Mouse (Mus musculus) myocyte (in vitro differentiated cells): ENCODE data around the gene Shisa7. TPM values are rescaled to one million over a fixed set of nuclear protein-coding genes. Genes with fewer than 3 reads are reported as not detected.

Experiments used
- H3K27me3 ChIP-seq: one replicate; pipeline ENCODE4 v1.6.1; 2011; ENCODE audit not compliant: control insufficient read depth, insufficient read depth, insufficient read length
- H3K36me3 ChIP-seq: one replicate; pipeline ENCODE4 v1.6.1; 2011; ENCODE audit not compliant: control insufficient read depth, insufficient read depth
- H3K4me2 ChIP-seq: one replicate; pipeline ENCODE4 v1.6.1; 2011; ENCODE audit warnings: low read depth, control low read depth
- H3K4me3 ChIP-seq: one replicate; pipeline ENCODE4 v1.5.1; 2011; ENCODE audit warnings: mild to moderate bottlenecking, control low read depth, moderate library complexity
- H3K79me2 ChIP-seq: one replicate; pipeline ENCODE4 v1.6.1; 2011; ENCODE audit not compliant: control insufficient read depth, insufficient read depth
- H3ac ChIP-seq: one replicate; pipeline ENCODE4 v1.6.1; 2011; ENCODE audit not compliant: control insufficient read depth, insufficient read length
- CEBPB ChIP-seq: IDR thresholded peaks from 2 replicates; pipeline ENCODE4 v1.6.1; 2011; ENCODE audit warnings: mild to moderate bottlenecking, moderate library complexity; ENCODE audit not compliant: poor library complexity, insufficient read depth, severe bottlenecking
- E2F4 ChIP-seq: IDR thresholded peaks from one replicate; pipeline ENCODE4 v1.6.1; 2011; ENCODE audit warnings: mild to moderate bottlenecking, control low read depth, moderate library complexity; ENCODE audit not compliant: insufficient read depth
- MAX ChIP-seq: IDR thresholded peaks from one replicate; pipeline ENCODE4 v1.6.1; 2011; ENCODE audit warnings: low read depth, mild to moderate bottlenecking, control low read depth
- MYOD1 ChIP-seq, 3 experiments: IDR thresholded peaks; one replicate each; pipeline ENCODE4 v1.6.1; 2011; ENCODE audit warnings: control low read depth in 2 of 3, low read depth in 2 of 3, mild to moderate bottlenecking in 2 of 3, moderate library complexity in 1 of 3; ENCODE audit not compliant: insufficient read length in 2 of 3, control insufficient read depth in 1 of 3
- MYOG ChIP-seq, 3 experiments: IDR thresholded peaks; one replicate each; pipeline ENCODE4 v1.6.1; 2011; ENCODE audit warnings: control low read depth in 2 of 3, low read depth in 2 of 3, mild to moderate bottlenecking in 2 of 3; ENCODE audit not compliant: insufficient read length in 2 of 3, control insufficient read depth in 1 of 3, insufficient read depth in 1 of 3
- POLR2A ChIP-seq: IDR thresholded peaks from one replicate; pipeline ENCODE4 v1.6.1; 2011; ENCODE audit warnings: low read depth, mild to moderate bottlenecking, control low read depth, moderate library complexity; ENCODE audit not compliant: insufficient read length
- POLR2AphosphoS2 ChIP-seq: IDR thresholded peaks from one replicate; pipeline ENCODE4 v1.6.1; 2011; ENCODE audit warnings: low read depth, control low read depth; ENCODE audit not compliant: insufficient read length
- REST ChIP-seq: IDR thresholded peaks from one replicate; pipeline ENCODE4 v1.6.1; 2011; ENCODE audit warnings: mild to moderate bottlenecking, control low read depth, moderate library complexity; ENCODE audit not compliant: insufficient read depth, insufficient read length
- SRF ChIP-seq: IDR thresholded peaks from one replicate; pipeline ENCODE4 v1.6.1; 2011; ENCODE audit warnings: low read depth; ENCODE audit not compliant: control insufficient read depth, insufficient read length
- TCF12 ChIP-seq: IDR thresholded peaks from one replicate; pipeline ENCODE4 v1.6.1; 2011; ENCODE audit warnings: mild to moderate bottlenecking, control low read depth; ENCODE audit not compliant: poor library complexity, insufficient read depth, severe bottlenecking
- TCF3 ChIP-seq: IDR thresholded peaks from one replicate; pipeline ENCODE4 v1.6.1; 2011; ENCODE audit warnings: low read depth, control low read depth; ENCODE audit not compliant: insufficient read length
- USF1 ChIP-seq: IDR thresholded peaks from one replicate; pipeline ENCODE4 v1.6.1; 2011; ENCODE audit warnings: low read depth, mild to moderate bottlenecking, control low read depth, moderate library complexity
- polyA plus RNA-seq: library from polyadenylated mRNA; unstranded; fragments of >200 nt; fragmentation: generic; extraction: Trizol; gene quantifications from one replicate; pipeline ENCODE4 v1.2.1, GENCODE M21; 2012; ENCODE audit warnings: missing spikeins

Gene Shisa7
- polyA plus RNA-seq, 1 experiment, result not detected

DNA sequence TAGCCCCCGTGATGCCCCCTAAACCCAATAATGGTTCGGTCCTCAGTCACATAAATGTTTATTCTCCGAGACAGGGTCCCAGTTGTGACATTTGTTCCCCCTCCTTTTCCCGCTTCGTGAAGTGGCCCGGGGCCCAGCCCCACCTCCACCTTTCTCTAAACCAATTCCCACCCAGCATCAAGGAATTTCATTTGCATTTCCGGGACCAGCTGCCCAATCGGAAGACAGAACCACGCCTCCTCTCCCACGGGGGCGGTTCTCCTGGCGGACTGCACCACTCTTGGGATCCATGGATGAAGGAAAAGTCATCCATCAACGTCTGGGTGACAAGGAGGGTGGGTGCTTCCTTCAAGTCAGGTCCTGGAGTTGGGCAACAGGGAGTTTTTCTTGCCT lies 417 bp upstream of the Shisa7 start:
- Histone ChIP-seq H3K4me3 (no peak overlapping the region), H3K79me2 (no peaks in the 10 kb centered on the region), H3K27me3 (peaks cover 40% of the 10 kb centered on the region), H3K4me2 (no peak overlapping the region), H3ac (no peak overlapping the region), H3K36me3 (no peaks in the 10 kb centered on the region)
- TF ChIP-seq TCF3, result no peak
- no peak for TF ChIP-seq E2F4
- TF ChIP-seq POLR2AphosphoS2, result no peak
- TF ChIP-seq SRF, result no peak
- no peak for TF ChIP-seq CEBPB
- TF ChIP-seq MAX, result no peak
- TF ChIP-seq MYOG (IDR thresholded peaks at IDR 0.05; ENCODE audit: control insufficient read depth in 1 of 3, insufficient read depth in 1 of 3, insufficient read length in 2 of 3, low read depth in 2 of 3), result no peak
- no peak for TF ChIP-seq POLR2A
- no peak for TF ChIP-seq REST
- TF ChIP-seq USF1, result no peak
- TF ChIP-seq TCF12, result no peak
- no peak for TF ChIP-seq MYOD1 (IDR thresholded peaks at IDR 0.05; ENCODE audit: control insufficient read depth in 1 of 3, insufficient read length in 2 of 3, low read depth in 2 of 3)

DNA sequence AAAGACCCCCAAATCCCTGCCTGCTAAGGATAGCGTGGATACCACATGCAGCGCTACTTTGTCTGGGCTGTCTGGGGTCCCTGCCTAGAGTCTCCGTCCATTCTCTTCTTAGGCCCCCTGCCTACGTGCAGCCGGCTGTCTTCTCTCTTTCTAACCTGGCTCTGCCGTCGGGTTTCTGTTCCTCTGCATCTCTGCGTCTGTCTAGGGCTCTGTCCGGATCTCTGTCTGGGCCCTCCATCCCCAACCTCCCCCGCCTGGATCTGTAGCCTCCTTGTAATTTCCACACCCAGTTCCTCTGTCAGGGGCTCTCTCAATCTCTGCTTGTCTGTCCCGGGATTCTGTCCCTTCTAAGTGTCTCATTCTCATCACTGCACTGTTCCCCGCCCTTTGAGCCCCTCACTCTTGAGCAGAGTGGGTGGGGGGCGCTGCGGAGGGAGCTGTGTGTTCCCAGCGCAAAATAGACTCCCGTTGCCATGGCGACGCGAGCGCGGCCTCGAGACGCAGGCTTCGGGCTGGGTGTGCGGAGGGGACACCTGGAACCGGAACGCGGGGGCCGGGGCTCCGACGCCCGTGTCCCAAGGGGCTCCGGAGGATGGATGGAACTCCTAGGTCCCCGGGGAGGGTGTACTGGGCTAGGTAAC lies 772 bp downstream of the Shisa7 start:
- Histone ChIP-seq H3K4me2 (no peak overlapping the region), H3K36me3 (no peaks in the 10 kb centered on the region), H3ac (no peak overlapping the region), H3K4me3 (no peak overlapping the region), H3K27me3 (peaks cover 37% of the 10 kb centered on the region), H3K79me2 (no peaks in the 10 kb centered on the region)
- TF ChIP-seq MYOD1 (IDR thresholded peaks at IDR 0.05; ENCODE audit: control insufficient read depth in 1 of 3, insufficient read length in 2 of 3, low read depth in 2 of 3), result no peak
- no peak for TF ChIP-seq POLR2A
- no peak for TF ChIP-seq TCF12
- TF ChIP-seq MYOG (IDR thresholded peaks at IDR 0.05; ENCODE audit: control insufficient read depth in 1 of 3, insufficient read depth in 1 of 3, insufficient read length in 2 of 3, low read depth in 2 of 3), result no peak
- TF ChIP-seq CEBPB, result no peak
- TF ChIP-seq POLR2AphosphoS2, result no peak

GRCm38 (mm10) chr7:4842634-4843131 lies 1.8 kb downstream of the Shisa7 start:
- no peak for TF ChIP-seq TCF12
- no peak for TF ChIP-seq MYOD1 (IDR thresholded peaks at IDR 0.05; ENCODE audit: control insufficient read depth in 1 of 3, insufficient read length in 2 of 3, low read depth in 2 of 3)
- TF ChIP-seq MAX, result no peak
- no peak for TF ChIP-seq CEBPB
- TF ChIP-seq USF1, result no peak
- no peak for TF ChIP-seq POLR2A
- no peak for TF ChIP-seq MYOG (IDR thresholded peaks at IDR 0.05; ENCODE audit: control insufficient read depth in 1 of 3, insufficient read depth in 1 of 3, insufficient read length in 2 of 3, low read depth in 2 of 3)
- TF ChIP-seq REST, result no peak
- TF ChIP-seq POLR2AphosphoS2, result no peak
- no peak for TF ChIP-seq TCF3
- no peak for TF ChIP-seq SRF
- Histone ChIP-seq H3K27me3 (peaks cover 37% of the 10 kb centered on the region), H3K4me2 (no peak overlapping the region), H3K4me3 (no peak overlapping the region), H3K79me2 (no peaks in the 10 kb centered on the region), H3K36me3 (no peaks in the 10 kb centered on the region), H3ac (no peak overlapping the region)

DNA sequence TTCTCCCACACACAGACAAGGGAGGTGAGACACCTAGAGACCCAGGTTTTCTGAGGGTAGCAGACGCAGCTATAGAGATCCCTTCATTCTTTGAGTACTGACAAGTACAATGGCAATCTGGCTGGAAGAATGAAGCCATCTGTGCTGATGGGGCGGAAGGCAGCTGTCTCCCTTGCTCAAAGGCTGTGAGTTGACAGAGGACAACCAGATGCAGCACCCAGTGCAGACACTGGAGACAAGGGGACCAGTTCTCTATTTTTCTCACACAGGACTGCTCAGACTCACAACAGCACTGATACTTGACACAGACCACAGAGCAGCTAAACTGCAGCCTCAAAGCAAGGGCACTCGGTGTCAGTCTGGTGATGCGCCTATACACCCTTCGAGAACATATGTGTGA lies 2.4 kb downstream of the Shisa7 start:
- no peaks in the 10 kb centered on the region for H3K79me2 ChIP-seq
- TF ChIP-seq TCF3 (no peak), USF1 (no peak), CEBPB (no peak), MAX (no peak), MYOG (IDR thresholded peaks at IDR 0.05; ENCODE audit: control insufficient read depth in 1 of 3, insufficient read depth in 1 of 3, insufficient read length in 2 of 3, low read depth in 2 of 3) (no peak), POLR2A (no peak), MYOD1 (IDR thresholded peaks at IDR 0.05; ENCODE audit: control insufficient read depth in 1 of 3, insufficient read length in 2 of 3, low read depth in 2 of 3) (no peak), POLR2AphosphoS2 (no peak), REST (no peak), SRF (no peak), TCF12 (no peak), E2F4 (no peak)
- H3K36me3 ChIP-seq, result no peaks in the 10 kb centered on the region
- peaks cover 38% of the 10 kb centered on the region for H3K27me3 ChIP-seq
- H3ac ChIP-seq, result no peak overlapping the region
- H3K4me2 ChIP-seq, result no peak overlapping the region
- H3K4me3 ChIP-seq, result no peak overlapping the region

DNA sequence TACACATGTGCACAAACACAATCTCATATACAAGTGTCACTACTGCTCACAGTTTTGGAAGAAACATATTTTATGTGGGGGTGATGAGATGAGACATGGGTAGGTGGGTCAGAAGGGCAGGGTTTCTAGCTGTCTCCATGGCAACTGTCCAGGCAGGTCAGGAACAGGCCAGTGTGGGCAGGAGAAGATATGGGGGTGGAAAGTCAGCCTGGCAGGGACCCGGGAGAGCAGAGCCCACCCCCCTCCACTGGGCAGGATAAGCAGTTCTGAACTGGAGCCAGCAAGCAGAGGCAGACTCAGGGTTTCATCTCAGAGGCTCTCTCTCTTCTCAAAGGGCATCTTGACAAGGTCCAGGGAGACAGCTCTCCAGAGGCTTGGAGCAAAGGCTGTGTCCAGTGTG lies 6.9 kb downstream of the Shisa7 start:
- Histone ChIP-seq H3ac (no peak overlapping the region), H3K79me2 (no peaks in the 10 kb centered on the region), H3K27me3 (peaks cover 38% of the 10 kb centered on the region), H3K4me2 (no peak overlapping the region), H3K4me3 (no peak overlapping the region), H3K36me3 (no peaks in the 10 kb centered on the region)
- TF ChIP-seq POLR2A (no peak), CEBPB (no peak), E2F4 (no peak), POLR2AphosphoS2 (no peak), MAX (no peak), SRF (no peak), USF1 (no peak), TCF12 (no peak), MYOG (IDR thresholded peaks at IDR 0.05; ENCODE audit: control insufficient read depth in 1 of 3, insufficient read depth in 1 of 3, insufficient read length in 2 of 3, low read depth in 2 of 3) (no peak), MYOD1 (IDR thresholded peaks at IDR 0.05; ENCODE audit: control insufficient read depth in 1 of 3, insufficient read length in 2 of 3, low read depth in 2 of 3) (no peak), TCF3 (no peak), REST (no peak)
